Mouse (Mus musculus): ENCODE results near the gene Acaa1b.

DNA sequence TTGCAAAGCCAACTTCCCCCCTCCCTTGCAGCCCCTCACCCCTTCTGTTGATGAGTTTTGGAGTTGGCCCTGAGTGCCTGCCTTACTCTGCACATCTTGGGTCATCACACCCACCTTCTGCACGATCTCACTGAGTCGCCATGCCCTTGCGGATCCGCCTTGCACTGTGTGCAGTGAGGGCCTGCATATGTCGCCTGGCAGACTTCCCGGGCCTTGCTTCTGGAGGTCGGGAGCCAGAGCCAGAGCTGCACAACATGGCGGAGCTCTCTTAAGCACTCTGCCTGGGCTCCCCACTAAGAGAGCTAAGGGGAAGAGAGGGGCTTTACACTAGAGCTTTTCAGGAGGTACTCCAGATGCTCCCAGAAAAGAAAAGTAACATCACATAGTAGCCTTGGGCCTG, 12.2 kb downstream of the Acaa1b start:
- TF ChIP-seq POLR2A (IDR thresholded peaks at IDR 0.05; ENCODE audit: extremely low read depth, insufficient read depth, low read length), result no peak
- TF ChIP-seq CTCF (IDR thresholded peaks at IDR 0.05; ENCODE audit: extremely low read depth, insufficient read depth, low read length), result no peak
